Mouse (Mus musculus) midbrain, embryonic 10.5 days (tissue): ENCODE data around the gene Jade3. TPM values are rescaled to one million over a fixed set of nuclear protein-coding genes. Genes with fewer than 3 reads are reported as not detected.

Source experiments
- DNase-seq: peaks from one replicate; pipeline ENCODE4 v3.0.0-alpha.2; 2017; ENCODE audit warnings: low spot score
- H3K27ac ChIP-seq: fragments of 300-500 bp; sonication (generic); replicated peaks from 2 replicates; pipeline ENCODE4 v1.5.1; 2016; ENCODE audit warnings: mild to moderate bottlenecking
- H3K27me3 ChIP-seq: fragments of 300-500 bp; sonication (generic); 2 replicates; pipeline ENCODE4 v1.6.1; 2016; ENCODE audit warnings: low read depth, mild to moderate bottlenecking; ENCODE audit not compliant: poor library complexity, severe bottlenecking
- H3K36me3 ChIP-seq: fragments of 300-500 bp; sonication (generic); 2 replicates; pipeline ENCODE4 v1.6.1; 2016; ENCODE audit warnings: mild to moderate bottlenecking, moderate library complexity
- H3K4me1 ChIP-seq: fragments of 300-500 bp; sonication (generic); 2 replicates; pipeline ENCODE4 v1.6.1; 2016
- H3K4me3 ChIP-seq: fragments of 300-500 bp; sonication (generic); 2 replicates; pipeline ENCODE4 v1.5.1; 2016; ENCODE audit warnings: mild to moderate bottlenecking, moderate library complexity
- H3K9me3 ChIP-seq: fragments of 300-500 bp; sonication (generic); replicated peaks from 2 replicates; pipeline ENCODE4 v1.6.1; 2016; ENCODE audit warnings: mild to moderate bottlenecking
- WGBS: fragments of 180-500 bp; shearing (Covaris S2); methylation state at CpG from one replicate; pipeline ENCODE4 v1.1.7; 2016; 5-methylcytosine and 5-hydroxymethylcytosine counted together
- polyA plus RNA-seq: library from polyadenylated mRNA; unstranded; fragments of >200 nt; fragmentation: Nextera tagmentation; extraction: Ambion mirVana; gene quantifications from 2 replicates; pipeline ENCODE4 v1.2.1, GENCODE M21; 2016

Gene Jade3
- polyA plus RNA-seq, 1 experiment from 2014 or later = 11.1 TPM

- peaks cover 6% of the 10 kb centered on the region; the same call in 1 of the 2 replicates for H3K4me1 ChIP-seq
- H3K36me3 ChIP-seq = no peaks in the 10 kb centered on the region
- WGBS = 81% methylated on average over 2 of the region's 2 CpGs
- H3K27me3 ChIP-seq = no peaks in the 10 kb centered on the region
- no peak for DNase-seq
- no peak overlapping the region for H3K4me3 ChIP-seq
- H3K27ac ChIP-seq = no peak overlapping the region
- H3K9me3 ChIP-seq = no peaks in the 10 kb centered on the region
These were observed 126.7 kb downstream of the Jade3 start for GRCm38 (mm10) chrX:20552199-20552598.

GRCm38 (mm10) chrX:20561846-20562245 is 136.4 kb downstream of the Jade3 start:
- no peaks in the 10 kb centered on the region for H3K27me3 ChIP-seq
- no peaks in the 10 kb centered on the region for H3K9me3 ChIP-seq
- no peak overlapping the region for H3K27ac ChIP-seq
- no peak for DNase-seq
- H3K36me3 ChIP-seq = no peaks in the 10 kb centered on the region
- no peaks in the 10 kb centered on the region for H3K4me1 ChIP-seq
- 34% methylated on average over 1 of the region's 1 CpGs for WGBS
- H3K4me3 ChIP-seq = no peak overlapping the region

- no peaks in the 10 kb centered on the region for H3K36me3 ChIP-seq
- no peaks in the 10 kb centered on the region for H3K4me1 ChIP-seq
- H3K27ac ChIP-seq = no peak overlapping the region
- no peaks in the 10 kb centered on the region for H3K27me3 ChIP-seq
- WGBS = 83% methylated on average over 4 of the region's 4 CpGs
- H3K9me3 ChIP-seq = 0 out of 2 replicates have a peak, but pooled peaks cover 3% of the 10 kb centered on the region
- no peak for DNase-seq
- no peak overlapping the region for H3K4me3 ChIP-seq
These were observed 138.5 kb downstream of the Jade3 start for GRCm38 (mm10) chrX:20563941-20564340.

Other genes starting within 250 kb of the Jade3 start
- gene Slc9a7, start 133.9 kb upstream of the Jade3 start, polyA plus RNA-seq = 0.84 and 1.2 TPM in 2 replicates
- gene Rp2, start 61.2 kb upstream of the Jade3 start, polyA plus RNA-seq = 17.4 and 21.6 TPM in 2 replicates
- 0.32 and 0.35 TPM in 2 replicates for gene Rgn, start 124.1 kb downstream of the Jade3 start, polyA plus RNA-seq
- 104 and 107 TPM in 2 replicates for gene Rbm10, start 191.8 kb downstream of the Jade3 start, polyA plus RNA-seq
- 185 and 187 TPM in 2 replicates for gene Ndufb11, start 191.9 kb downstream of the Jade3 start, polyA plus RNA-seq
- 261 and 308 TPM in 2 replicates for gene Uba1, start 232.6 kb downstream of the Jade3 start, polyA plus RNA-seq